Mouse (Mus musculus): ENCODE results near the gene Rfc5.

- TF ChIP-seq GATA1 (IDR thresholded peaks at IDR 0.05; ENCODE audit: low read length) (no peak), TAL1 (IDR thresholded peaks at IDR 0.05; ENCODE audit: low read length) (no peak)
These were observed 33.1 kb downstream of the Rfc5 start for GRCm38 (mm10) chr5:117355648-117356303.

All from erythroblast, embryonic 14.5 days (primary cell).